Mouse (Mus musculus) liver, postnatal 0 days (tissue): ENCODE data around the gene Dgkg.

ENCODE experiments used
- CTCF ChIP-seq: sonication (generic); IDR thresholded peaks from 2 replicates; pipeline ENCODE4 v1.5.1; 2016; ENCODE audit warnings: antibody characterized with exemption, low read depth
- EP300 ChIP-seq: IDR thresholded peaks from 2 replicates; pipeline ENCODE4 v1.6.1; 2016; ENCODE audit warnings: antibody characterized with exemption, low read depth, mild to moderate bottlenecking

DNA sequence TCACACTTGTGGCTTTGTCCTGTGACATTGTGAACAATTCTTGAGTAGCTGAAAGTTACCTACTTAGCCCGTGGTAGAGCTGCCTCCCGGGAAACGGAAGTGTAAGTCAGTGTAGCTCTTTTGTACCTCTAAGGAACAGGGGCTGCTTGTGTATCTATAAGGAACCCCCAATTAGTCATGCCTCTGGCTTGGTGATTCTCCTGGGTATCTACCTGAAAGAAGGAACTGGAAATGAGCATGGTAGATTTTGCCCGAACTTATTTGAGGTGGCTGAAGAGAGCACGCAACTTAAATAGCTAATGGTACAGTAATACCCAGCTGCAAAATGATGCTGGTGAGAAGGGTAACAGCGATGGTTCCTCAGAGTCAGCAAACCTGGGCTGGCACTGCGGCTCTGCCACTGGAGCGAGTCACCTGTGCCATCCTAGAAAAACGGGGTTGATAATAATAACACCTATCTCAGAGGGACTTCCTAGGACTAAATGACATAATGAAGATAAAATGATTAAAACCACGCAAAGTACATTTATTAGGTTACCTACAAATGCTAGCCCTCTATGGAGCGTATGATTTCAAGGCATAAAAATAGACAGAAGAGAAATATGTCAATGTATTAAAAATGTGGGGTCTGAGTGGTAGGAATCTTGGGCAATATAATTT is 3.1 kb downstream of the Dgkg start:
- no peak for TF ChIP-seq CTCF
- TF ChIP-seq EP300 = no peak
